Mouse (Mus musculus) ES-Bruce4 (cell line): ENCODE results near the gene Vmn1r116.
"Not testable (repeated sequence)": the region's sequence is repeated elsewhere in the genome, so short reads cannot be mapped to it uniquely, and the experiment has no call there.

Experiments used
- CTCF ChIP-seq: IDR thresholded peaks from one replicate; pipeline ENCODE4 v1.8.1; 2011; ENCODE audit warnings: low read depth, low read length
- EP300 ChIP-seq: IDR thresholded peaks from 2 replicates; pipeline ENCODE4 v1.6.1; 2011; ENCODE audit warnings: low read depth, low read length; ENCODE audit not compliant: insufficient read depth
- POLR2A ChIP-seq: IDR thresholded peaks from one replicate; pipeline ENCODE4 v1.8.1; 2011; ENCODE audit warnings: low read length; ENCODE audit not compliant: insufficient read depth

- not testable (repeated sequence) for TF ChIP-seq POLR2A, CTCF, EP300
These were observed 40.2 kb downstream of the Vmn1r116 start, which contains the start of gene Vmn1r118 for GRCm38 (mm10) chr7:20912247-20912646.
